Mouse (Mus musculus) urinary bladder, adult 18-20 months (tissue): Measurements from ENCODE around the gene Csrnp3.

Experiments used
- DNase-seq, 2 experiments: peaks; one replicate each; pipeline ENCODE4 v3.0.0; 2022; ENCODE audit warnings: low spot score in 2 of 2, mixed read lengths in 2 of 2

Csrnp3 gene

DNA sequence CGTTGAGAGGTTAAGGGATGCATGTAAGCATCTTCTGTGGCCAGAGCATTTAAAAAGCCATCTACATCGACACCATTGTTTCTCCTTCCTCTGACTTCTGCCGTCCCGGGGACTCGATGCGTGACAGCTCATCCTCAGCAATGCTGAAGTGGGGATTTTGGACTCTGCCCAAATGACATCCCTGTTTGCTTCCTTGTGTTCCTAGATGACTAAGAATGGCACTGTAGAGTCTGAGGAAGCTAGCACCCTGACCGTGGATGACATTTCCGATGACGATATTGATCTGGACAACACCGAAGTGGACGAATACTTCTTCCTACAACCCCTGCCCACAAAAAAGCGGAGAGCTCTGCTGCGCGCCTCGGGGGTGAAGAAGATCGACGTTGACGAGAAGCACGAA, 173.7 kb downstream of the Csrnp3 start:
- no peak for DNase-seq

DNA sequence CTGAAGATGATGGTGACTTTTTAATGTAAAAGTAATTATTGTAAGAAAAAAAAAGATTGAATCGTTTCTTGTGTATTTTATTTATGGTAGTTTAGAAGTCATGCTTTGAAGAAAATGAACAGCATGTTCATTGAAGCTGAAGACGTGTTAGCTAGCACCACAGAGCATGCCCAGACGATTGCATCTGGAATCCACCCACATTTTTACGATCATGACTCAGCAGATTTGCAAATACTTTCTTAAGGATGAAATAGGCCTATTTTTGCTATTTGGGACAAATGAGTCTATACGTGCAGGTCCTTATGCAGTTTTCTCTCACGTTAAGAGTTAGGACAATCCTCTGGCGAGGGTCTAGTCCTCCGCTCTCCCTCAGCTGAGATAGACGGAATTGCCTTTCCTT, 177.9 kb downstream of the Csrnp3 start:
- no peak for DNase-seq

DNA sequence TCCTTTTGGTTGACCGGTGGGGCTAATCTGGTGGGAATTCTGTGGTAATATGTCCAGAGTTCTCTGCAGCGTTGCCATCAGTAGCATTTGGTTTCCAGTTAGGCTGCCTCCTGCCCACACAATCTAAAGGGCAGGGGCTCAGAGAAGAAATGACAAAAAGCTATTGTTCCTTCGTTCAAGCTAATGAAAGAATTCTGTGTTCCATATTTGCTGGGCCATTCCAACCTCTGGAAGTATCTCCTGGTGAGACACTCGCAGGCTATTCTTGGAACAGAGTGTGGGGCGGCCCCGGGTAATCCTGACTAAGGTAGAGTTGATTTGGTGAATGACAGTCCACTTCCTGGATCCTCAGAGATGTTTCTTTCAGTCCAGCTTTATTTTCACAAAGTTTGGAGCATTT, 179.3 kb downstream of the Csrnp3 start:
- no peak for DNase-seq

DNA sequence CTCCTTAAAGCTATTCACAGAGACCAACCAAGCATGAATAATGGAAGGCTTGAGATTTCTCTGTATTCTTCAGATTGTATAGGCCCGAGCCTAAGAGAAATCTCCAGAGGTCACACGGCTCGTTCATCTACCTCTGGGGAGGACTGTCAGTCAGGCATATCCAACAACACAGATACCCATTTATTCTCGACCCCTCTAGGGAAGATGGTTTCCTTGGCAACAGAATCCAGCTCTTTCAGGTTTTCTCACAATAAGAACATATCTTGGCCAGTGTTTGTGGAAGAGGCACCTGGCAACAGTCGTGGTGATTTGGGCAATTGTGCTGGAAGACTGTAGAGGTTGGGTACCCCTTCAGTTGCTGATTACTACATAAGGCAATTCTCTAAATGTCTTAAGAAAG, 183.2 kb downstream of the Csrnp3 start:
- DNase-seq, result no peak

DNA sequence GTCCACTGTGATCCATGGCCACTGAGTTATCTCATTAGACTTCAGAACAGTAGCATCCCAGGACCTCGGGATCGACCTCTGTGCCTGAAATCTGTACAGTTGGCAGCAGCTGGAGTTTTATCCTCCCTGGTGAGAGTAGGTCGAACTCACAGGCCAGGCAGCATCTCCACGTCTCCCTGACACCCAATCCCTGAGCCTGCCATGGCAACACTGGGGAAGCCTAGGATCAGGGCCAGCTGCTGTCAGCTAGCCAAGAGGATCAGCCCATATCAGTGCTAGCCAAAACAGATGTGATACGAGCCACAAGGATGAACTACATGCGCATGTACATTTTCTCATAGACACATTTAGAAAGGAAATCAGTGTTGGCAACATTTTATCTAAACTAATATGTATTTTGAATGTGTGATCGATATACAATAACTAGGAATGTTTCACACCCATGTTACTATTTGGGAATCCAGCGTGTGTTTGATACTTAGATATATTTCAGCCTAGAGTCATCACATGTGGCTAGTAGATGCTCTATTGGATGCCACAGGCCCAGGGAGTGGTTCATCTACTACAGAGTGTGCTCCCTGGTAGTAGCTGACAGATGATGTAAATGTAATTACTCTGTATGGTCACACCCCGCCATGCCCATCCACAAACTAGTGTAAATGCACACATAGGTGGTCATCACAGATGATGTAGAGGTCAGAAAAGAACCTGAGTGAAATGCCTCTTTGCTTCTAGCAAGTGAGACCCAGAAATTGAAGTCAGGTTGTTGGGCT, 189.5 kb downstream of the Csrnp3 start:
- no peak for DNase-seq

DNA sequence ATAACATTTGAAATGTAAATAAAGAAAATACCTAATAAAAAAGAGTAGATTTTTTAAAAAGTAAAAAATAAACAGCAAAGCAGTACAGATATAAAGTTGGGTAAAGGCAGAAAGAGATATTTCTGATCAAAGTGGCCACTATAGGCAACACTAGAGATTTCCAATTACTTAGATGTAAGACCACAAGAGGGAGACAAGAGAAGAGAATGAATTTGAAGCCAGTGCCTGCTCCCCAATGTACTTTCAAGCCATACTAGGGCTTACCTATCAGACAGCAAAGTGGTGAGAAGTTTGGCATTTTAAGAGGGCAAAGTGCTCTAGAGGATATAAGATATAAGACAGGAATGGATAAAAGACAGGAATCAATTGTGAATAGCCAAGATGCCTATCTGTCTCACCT, 195.0 kb downstream of the Csrnp3 start:
- no peak for DNase-seq

DNA sequence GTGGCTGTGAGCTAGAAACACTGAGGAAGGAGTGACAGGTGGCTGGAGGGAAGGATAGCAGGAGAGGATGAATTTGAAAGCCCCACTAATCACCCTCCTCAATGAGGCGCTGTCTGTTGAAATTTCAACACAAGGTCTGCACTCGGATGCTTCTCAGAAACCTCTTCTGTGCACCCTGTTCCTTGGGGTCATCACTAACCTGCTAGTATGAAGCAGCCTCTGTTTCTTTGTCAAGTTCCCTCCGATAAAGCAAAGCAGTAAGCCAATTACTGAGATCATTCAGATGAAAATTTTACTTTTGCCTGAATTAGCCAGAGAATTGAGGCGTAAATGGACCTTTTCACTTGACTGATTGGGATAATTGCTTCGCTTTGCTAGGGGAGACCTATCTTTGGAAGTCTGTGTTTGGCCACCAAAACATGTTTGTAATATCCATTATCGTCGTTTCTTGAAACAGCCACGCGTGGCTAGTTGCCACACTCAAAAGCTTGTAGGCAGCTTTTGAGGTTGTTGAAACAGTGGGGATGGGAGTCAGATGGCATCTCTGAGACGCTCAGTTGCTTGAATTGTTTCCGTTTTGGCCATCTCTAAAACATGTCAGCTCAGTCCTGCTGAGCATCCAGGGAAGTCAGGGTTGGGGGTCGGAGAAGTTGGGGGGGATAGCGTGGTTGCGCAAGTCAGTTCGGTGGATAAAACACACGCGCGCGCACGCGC, 195.8 kb downstream of the Csrnp3 start:
- DNase-seq, result no peak

DNA sequence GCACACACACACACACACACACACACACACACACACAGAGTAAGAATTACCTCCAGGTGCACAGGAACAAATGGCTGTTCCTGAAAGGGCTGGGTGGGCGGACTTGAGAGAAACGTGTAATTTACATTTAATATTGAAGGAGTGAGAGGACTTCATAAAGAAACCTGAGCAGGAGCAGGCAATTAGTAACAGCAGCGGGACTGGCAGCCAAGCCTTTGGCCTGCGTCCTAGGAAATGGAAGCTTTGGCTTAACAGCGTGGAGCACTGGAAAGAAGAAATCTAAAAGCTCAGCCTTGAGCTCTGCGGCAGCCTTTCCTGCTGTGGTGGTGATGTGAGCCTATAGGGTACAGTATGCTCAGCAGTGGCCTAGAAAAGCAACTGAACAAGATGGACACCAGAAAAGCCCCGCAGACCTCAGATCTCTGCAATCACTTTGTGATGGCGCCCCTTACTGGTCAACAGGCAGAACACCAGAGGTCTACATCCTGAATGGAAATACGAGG, 196.4 kb downstream of the Csrnp3 start:
- peak in 1 of 2 experiments; percentile 1 for DNase-seq

DNA sequence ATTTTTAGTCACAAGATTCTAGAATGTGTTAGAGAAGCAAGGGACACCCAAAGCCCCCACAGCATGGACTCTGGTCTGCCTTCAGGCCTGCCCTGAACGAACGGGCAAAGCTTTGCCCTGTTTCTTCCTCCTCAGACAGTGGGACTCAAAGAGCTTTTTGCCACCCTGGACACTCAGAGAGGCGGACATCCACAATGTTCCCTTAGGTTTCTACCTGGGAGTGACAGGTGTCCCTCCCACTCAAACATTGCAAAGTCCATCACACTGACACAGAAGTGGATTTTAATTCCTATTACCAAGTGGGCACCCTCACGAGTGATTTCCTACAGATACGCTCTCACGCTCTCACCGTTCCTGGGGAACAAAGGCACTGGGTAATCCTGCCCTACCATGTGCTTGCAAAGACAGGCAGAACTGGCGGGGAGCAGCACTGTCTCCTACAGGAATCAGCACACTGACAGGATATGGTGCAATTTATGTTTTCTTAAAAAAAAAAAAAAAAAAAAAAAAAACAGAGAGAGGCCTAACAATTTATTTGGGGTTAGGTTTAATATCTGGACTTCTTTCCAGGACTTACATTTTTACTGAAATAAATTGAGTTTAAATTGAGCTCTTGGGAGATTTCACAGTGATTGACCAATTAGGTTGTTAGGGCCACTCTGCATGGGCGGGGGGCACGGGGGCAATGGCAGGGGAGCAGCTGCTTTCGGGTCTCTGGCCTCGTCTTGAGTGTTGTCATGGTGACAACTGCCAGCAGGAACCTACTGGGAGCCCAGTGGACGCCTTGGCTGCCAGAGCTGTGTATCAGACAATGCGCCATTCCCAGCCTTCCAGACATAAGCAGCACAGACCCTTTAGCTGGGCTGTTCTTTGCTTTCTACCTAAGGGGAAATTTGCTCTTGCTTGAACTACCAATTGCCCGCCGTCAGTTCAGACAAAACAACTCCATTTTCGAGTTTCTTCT, 198.2 kb downstream of the Csrnp3 start:
- DNase-seq, result no peak

DNA sequence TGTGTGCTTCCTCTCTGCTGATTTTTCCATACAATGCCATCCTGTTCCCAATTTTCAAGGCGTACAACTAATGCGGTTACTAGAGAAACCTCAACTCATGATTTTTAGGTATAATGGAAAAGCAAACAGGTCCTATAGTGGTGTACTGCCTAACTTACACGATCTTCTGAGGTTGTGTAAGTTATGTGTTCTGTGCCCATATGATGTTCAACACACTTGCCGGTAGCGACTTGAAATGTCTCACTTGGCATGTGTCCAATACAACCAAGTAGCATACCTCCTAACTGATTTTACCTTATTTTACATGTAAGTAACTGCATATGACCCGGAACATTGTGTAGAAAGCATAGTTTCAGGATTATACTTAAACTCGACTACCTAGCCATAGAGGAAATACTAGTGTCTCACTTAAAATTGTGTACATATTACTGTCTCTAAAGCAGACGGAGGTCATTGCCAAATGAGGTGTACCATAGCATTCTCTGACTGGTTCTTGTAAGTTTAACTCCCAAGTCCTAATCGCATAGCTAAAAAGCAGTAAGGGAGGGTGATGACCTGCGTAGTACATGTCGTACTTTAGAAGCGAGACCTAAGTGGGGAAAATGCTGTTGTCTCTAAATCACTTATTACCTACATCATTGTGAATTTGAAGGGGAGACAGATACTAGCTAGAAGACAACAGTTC, 199.0 kb downstream of the Csrnp3 start:
- DNase-seq, result no peak

DNA sequence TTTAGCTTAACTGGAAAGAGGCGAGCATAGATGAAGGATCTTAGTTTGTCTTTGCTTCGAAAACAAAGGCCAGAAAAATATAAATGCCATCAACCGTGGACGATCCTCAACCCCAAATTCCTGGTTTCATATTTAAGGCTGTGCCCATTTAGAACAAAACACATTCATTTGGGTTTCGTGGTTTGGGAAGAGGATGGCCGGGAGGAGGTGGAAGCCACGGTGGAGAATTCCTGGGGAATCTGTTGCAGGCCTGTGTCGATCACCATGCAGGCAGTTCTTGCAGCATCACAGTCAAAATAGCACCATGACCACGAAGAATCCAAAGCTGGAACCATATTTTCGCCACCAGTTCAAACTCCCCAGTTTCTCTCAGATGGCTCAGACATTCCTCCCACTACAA, 217.7 kb downstream of the Csrnp3 start:
- no peak for DNase-seq

DNA sequence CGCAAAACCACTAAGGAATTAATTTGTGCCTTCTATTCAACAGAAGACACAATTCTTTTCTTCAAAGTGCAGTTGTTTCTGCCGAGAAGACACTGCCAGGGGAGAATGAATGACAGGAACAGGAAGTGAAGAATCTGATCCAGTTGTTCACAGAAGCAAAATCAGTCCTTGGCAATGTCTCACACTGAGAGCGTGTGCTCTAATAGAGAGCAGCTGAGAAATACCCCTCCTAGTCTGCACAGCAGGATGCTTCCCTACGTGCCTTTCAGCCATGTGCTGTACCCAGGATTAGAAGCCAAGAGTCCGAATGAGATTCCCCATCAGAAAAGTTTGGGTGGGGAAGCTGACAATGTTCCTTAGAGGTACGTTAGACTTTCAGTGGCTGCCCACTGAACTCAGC, 223.9 kb downstream of the Csrnp3 start:
- no peak for DNase-seq

DNA sequence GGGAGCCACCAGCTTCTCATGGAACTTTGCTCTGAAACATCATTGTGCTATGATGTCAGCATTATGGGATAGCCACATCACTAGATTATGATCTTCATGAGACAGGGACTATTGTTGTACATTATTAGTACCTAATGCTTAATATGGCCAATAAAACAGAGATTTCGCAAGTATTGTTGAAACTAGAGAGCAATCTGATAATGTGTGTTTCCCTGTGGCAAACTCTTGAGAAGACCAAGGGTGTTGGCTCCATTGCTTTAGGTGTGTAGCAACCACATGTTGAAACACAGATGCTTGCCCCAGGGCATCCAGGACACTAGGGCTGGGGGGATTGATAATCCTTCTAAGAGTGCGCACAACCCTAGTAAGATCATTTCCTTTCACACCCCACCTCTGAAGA, 235.2 kb downstream of the Csrnp3 start:
- DNase-seq, result no peak
